Mouse (Mus musculus) bone marrow macrophage, adult 2 months (primary cell): ENCODE measurements at regions not wholly inside any gene's neighbourhood (a gene's known extent, or its start where the extent isn't known, plus 50 kb on each side); places are given as distances from the start of the nearest gene placed in this dataset.

ENCODE experiments used
- CTCF ChIP-seq: IDR thresholded peaks from 2 replicates; pipeline ENCODE4 v1.5.1; 2012; ENCODE audit warnings: low read depth, mild to moderate bottlenecking, low read length, moderate library complexity
- POLR2A ChIP-seq: IDR thresholded peaks from 2 replicates; pipeline ENCODE4 v1.6.1; 2012; ENCODE audit warnings: mild to moderate bottlenecking, low read depth, low read length, borderline replicate concordance

DNA sequence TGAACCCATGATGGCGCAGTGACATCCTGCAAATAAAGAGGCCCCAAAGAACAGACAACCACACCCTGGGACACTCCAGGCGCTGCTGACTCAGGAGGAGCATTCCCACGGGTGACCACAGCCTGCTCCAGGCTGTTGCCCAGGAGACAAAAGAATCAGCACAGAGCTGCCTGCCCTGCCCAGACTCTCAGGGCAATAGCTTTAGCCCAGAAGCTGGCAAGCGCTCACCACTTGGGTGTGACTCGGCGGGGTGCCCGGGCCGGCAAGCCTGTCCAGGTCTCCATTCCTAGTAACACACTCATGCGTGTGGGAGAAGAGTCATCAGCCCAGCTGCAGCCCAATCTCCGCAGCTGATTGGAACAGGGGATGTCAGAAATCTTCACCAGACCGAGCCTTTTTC is 148.8 kb upstream of the Hes1 start:
- TF ChIP-seq POLR2A = no peak
- no peak for TF ChIP-seq CTCF
